ENCODE assay signal across 11 mouse cellular contexts in the genomic region with DNA sequence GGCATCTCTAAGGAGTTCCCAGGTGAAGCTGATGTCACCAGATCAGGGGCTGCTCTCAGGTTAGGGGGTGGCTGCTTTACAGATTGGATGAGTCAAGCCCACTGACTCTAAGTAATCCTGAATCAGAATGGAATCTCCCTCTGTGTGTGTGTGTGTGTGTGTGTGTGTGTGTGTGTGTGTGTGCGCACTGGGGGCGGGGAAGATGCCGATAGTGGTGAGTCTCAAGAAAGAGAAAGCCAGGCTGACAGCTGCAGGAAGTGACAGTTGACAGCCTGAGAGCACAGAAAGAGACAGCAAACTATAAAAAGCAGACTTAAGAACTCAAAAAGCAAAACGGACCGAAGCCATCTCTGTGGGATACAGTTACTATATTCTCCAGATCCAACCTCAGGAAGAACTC. TPM values are rescaled to one million over a fixed set of nuclear protein-coding genes. Genes with fewer than 3 reads are reported as not detected.
DNase-seq lines count a peak whose midpoint lies in the region; ATAC-seq and TF ChIP-seq lines count a peak whose summit lies in the region.
"Had no signal": no experiment of that assay in that cellular context is flagged by ENCODE, and none has a peak within 500 bp of the region (broad histone marks: within the 10 kb centered on the region; RNA-seq: fewer than 3 reads in every experiment).

No protein-coding gene starts in this region.

- ATAC-seq in heart, postnatal 0 days (ENCODE audit: insufficient read depth, low read depth) = no peak
- ATAC-seq in heart, embryonic 11.5 days (replicated peaks; ENCODE audit: insufficient number of reproducible peaks, low FRiP score, low TSS enrichment) = no peak
- no peak for ATAC-seq in megakaryocyte-erythroid progenitor cell, adult 5-6 weeks (replicated peaks; ENCODE audit: low FRiP score, low TSS enrichment, poor library complexity, severe bottlenecking)
- no peak for ATAC-seq in midbrain, embryonic 13.5 days

- no peak overlapping the region for H3K4me2 ChIP-seq in heart, postnatal 0 days (ENCODE audit: low read depth, low read length)
- no peak overlapping the region for H3K4me2 ChIP-seq in heart, embryonic 11.5 days
- H3K4me2 ChIP-seq in midbrain, embryonic 13.5 days (replicated peaks) = no peak overlapping the region

- WGBS in heart, postnatal 0 days = 43% methylated on average over 4 of the region's 5 CpGs
- WGBS in heart, embryonic 11.5 days (ENCODE audit: insufficient replicate concordance) = 64% methylated on average over 5 of the region's 5 CpGs
- WGBS in spleen, adult 2 months = 7% methylated on average over 5 of the region's 5 CpGs
- WGBS in midbrain, embryonic 13.5 days = 91% methylated on average over 5 of the region's 5 CpGs

- no peak overlapping the region for H3K4me3 ChIP-seq in heart, postnatal 0 days (ENCODE audit: low read depth, low read length)
- H3K4me3 ChIP-seq in heart, embryonic 11.5 days (ENCODE audit: low read depth, low read length) = no peak overlapping the region
- H3K4me3 ChIP-seq in spleen, adult 2 months (ENCODE audit: extremely low read depth, insufficient read depth, insufficient read length) = peak overlapping the region; percentile 12; the same call in 1 of the 2 replicates
- no peak overlapping the region for H3K4me3 ChIP-seq in midbrain, embryonic 13.5 days (replicated peaks)
- H3K4me3 ChIP-seq: forebrain, embryonic 10.5 days; heart, embryonic 10.5 days had no signal

- no peaks in the 10 kb centered on the region for H3K36me3 ChIP-seq in heart, postnatal 0 days (replicated peaks; ENCODE audit: control insufficient read depth, insufficient read depth, low read length)
- no peaks in the 10 kb centered on the region for H3K36me3 ChIP-seq in heart, embryonic 11.5 days (ENCODE audit: control insufficient read depth, insufficient read depth, low read length)
- H3K36me3 ChIP-seq in spleen, adult 2 months (ENCODE audit: control insufficient read depth, insufficient read depth, low read length) = no peaks in the 10 kb centered on the region
- no peaks in the 10 kb centered on the region for H3K36me3 ChIP-seq in midbrain, embryonic 13.5 days
- H3K36me3 ChIP-seq: forebrain, embryonic 10.5 days; heart, embryonic 10.5 days had no signal

- H3K9me3 ChIP-seq in heart, postnatal 0 days (replicated peaks; ENCODE audit: control insufficient read depth, low read length) = no peaks in the 10 kb centered on the region
- H3K9me3 ChIP-seq in heart, embryonic 11.5 days (replicated peaks; ENCODE audit: control insufficient read depth, low read length) = no peaks in the 10 kb centered on the region
- H3K9me3 ChIP-seq in midbrain, embryonic 13.5 days = no peaks in the 10 kb centered on the region
- H3K9me3 ChIP-seq: forebrain, embryonic 10.5 days; heart, embryonic 10.5 days had no signal

- H3K27me3 ChIP-seq in heart, postnatal 0 days (ENCODE audit: control insufficient read depth, insufficient read depth, low read length) = no peaks in the 10 kb centered on the region
- no peaks in the 10 kb centered on the region for H3K27me3 ChIP-seq in heart, embryonic 11.5 days (ENCODE audit: control insufficient read depth, insufficient read depth, low read length)
- H3K27me3 ChIP-seq in spleen, adult 2 months (ENCODE audit: control insufficient read depth, insufficient read depth, low read length) = no peaks in the 10 kb centered on the region
- H3K27me3 ChIP-seq in midbrain, embryonic 13.5 days = no peaks in the 10 kb centered on the region

- no peaks in the 10 kb centered on the region for H3K4me1 ChIP-seq in heart, postnatal 0 days (ENCODE audit: control insufficient read depth, insufficient read depth)
- H3K4me1 ChIP-seq in heart, embryonic 11.5 days (ENCODE audit: control insufficient read depth, insufficient read depth, low read length) = no peaks in the 10 kb centered on the region
- H3K4me1 ChIP-seq in spleen, adult 2 months (ENCODE audit: control insufficient read depth, insufficient read depth, insufficient read length) = peaks cover 19% of the 10 kb centered on the region
- no peaks in the 10 kb centered on the region for H3K4me1 ChIP-seq in midbrain, embryonic 13.5 days (replicated peaks)
- H3K4me1 ChIP-seq: forebrain, embryonic 10.5 days; heart, embryonic 10.5 days had no signal

- TF ChIP-seq POLR2A in spleen, adult 2 months (IDR thresholded peaks at IDR 0.05; ENCODE audit: low read depth, low read length) = no peak

- no peak for TF ChIP-seq EP300 in heart, postnatal 0 days (IDR thresholded peaks at IDR 0.05; ENCODE audit: low read depth)

- no peak for DNase-seq in heart, postnatal 0 days (ENCODE audit: low spot score)
- DNase-seq in spleen, adult 12 weeks (ENCODE audit: low spot score) = peak; percentile 5
- DNase-seq in spleen, postnatal 14 days (ENCODE audit: low spot score in 2 of 2) = no peak
- peak in 1 of 2 experiments; percentile 29 for DNase-seq in spleen, adult 2 months (ENCODE audit: low read depth in 1 of 2, low spot score in 2 of 2)
- no peak for DNase-seq in embryo, embryonic 11 days
- DNase-seq: cerebellum, postnatal 25 days had no signal

- no peak overlapping the region for H3K9ac ChIP-seq in heart, postnatal 0 days (replicated peaks; ENCODE audit: low read depth, low read length)
- H3K9ac ChIP-seq in heart, embryonic 11.5 days (ENCODE audit: low read depth, low read length) = no peak overlapping the region
- H3K9ac ChIP-seq in midbrain, embryonic 13.5 days (replicated peaks) = no peak overlapping the region

- TF ChIP-seq CTCF in heart, postnatal 0 days (IDR thresholded peaks at IDR 0.05; ENCODE audit: low read depth) = no peak
- TF ChIP-seq CTCF in spleen, adult 2 months (IDR thresholded peaks at IDR 0.05; ENCODE audit: extremely low read depth, insufficient read depth, insufficient read length, insufficient replicate concordance) = no peak

- peak overlapping the region; percentile 71; the same call in 1 of the 2 replicates for H3K27ac ChIP-seq in heart, postnatal 0 days (ENCODE audit: low read depth)
- H3K27ac ChIP-seq in heart, embryonic 11.5 days (ENCODE audit: low read depth, low read length) = no peak overlapping the region
- peak overlapping the region; percentile 75 for H3K27ac ChIP-seq in spleen, adult 2 months (ENCODE audit: insufficient read depth, low read length)
- no peak overlapping the region for H3K27ac ChIP-seq in midbrain, embryonic 13.5 days
- H3K27ac ChIP-seq: forebrain, embryonic 10.5 days; heart, embryonic 10.5 days had no signal

RNA-seq across cellular contexts. Expression of a gene that starts 18.7 kb away (rescaled TPM):
- 2.2 and 4.2 TPM in 2 replicates for total RNA-seq in heart, postnatal 0 days (2014; rRNA removed; ENCODE audit: low replicate concordance)
- polyA plus RNA-seq in heart, postnatal 0 days (2015; fragmentation: Nextera tagmentation; extraction: Ambion mirVana) = 0.88 and 1.1 TPM in 2 replicates
- polyA plus RNA-seq in heart, embryonic 11.5 days (2014; fragmentation: Nextera tagmentation; extraction: Ambion mirVana) = 1.1 and 1.8 TPM in 2 replicates
- 1.5 and 2.0 TPM in 2 replicates for polyA plus RNA-seq in spleen, adult 2 months (2012; rRNA removed)
- total RNA-seq in megakaryocyte-erythroid progenitor cell, adult 5-6 weeks (2014; fragmentation: Nextera tagmentation) = not detected in 2 replicates
- total RNA-seq in megakaryocyte-erythroid progenitor cell, adult 5-6 weeks (2017) = 0.50 TPM in 1 of 2 replicates, not detected in the other
- polyA plus RNA-seq in midbrain, embryonic 13.5 days (2015; fragmentation: Nextera tagmentation; extraction: Ambion mirVana) = 15.8 and 18.3 TPM in 2 replicates

Comparison
In these comparisons a context has a peak if more than half of its experiments do, and no peak if none do; other contexts are left out.
1. H3K27ac ChIP-seq: peak in heart, postnatal 0 days (single experiment) and spleen, adult 2 months (single experiment); none in heart, embryonic 11.5 days (single experiment) and midbrain, embryonic 13.5 days (single experiment).